Mouse (Mus musculus): ENCODE results near the gene Gm6205. TPM values are rescaled to one million over a fixed set of nuclear protein-coding genes. Genes with fewer than 3 reads are reported as not detected.

The Gm6205 gene
- not detected for total RNA-seq (2023)

DNA sequence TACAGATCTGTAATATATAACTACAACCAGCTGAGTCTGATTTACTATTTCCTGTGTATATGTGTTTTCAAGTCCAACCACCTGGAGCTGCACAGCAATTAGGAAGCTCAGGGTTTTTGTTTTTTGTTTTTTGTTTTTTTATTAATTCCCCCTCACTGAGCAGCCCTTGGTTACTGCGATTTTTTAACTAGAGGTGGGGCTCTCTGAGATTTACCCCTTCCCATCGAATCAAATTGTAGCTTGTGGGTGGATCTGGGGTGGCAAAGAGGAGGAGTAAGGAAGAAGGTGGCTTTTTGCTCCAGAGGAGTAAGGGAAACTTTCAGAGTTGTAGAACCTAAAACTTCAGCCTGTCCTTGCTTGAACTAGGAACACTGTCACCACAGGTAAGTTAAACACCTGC is at the start of gene Gm6205:
TSS of gene Gm6205 (plus strand) at position 301 of the 400 bp plus-strand sequence.

GRCm38 (mm10) chr5:94616242-94616641 is 31.9 kb upstream of the Gm6205 start, which contains the start of gene Gm3147:
Gm3147 (minus strand) TSS chr5:94616342.

DNA sequence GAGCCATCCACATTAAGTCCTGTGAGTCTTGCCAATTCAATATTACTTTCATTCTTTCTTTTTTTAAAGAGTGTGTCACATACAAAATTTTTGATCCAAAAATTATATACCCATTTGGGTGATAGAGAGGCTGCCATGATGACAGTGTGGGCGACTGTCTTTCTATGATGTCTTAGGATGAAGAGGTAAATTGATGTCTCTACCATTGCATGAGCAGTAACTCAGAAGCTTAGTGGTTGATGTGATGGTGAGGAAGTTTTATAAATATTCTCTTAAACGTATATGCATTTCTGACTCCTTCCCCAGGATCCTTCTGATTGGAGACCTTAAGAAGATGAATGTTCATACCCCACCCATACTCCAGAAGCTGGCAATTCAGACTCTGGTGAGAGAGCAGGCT is 24.5 kb upstream of the Gm6205 start, which contains the start of gene Gm6509:
TSS of gene Gm6509 (plus strand) at position 301 of the 400 bp plus-strand sequence.

Other genes starting within 250 kb of the Gm6205 start
- gene Gm7682, start 202.6 kb upstream of the Gm6205 start, total RNA-seq (2023) = not detected
- not detected for gene Gm3139, start 122.1 kb upstream of the Gm6205 start, total RNA-seq (2023)
- gene Gm3147, start 32.0 kb upstream of the Gm6205 start, total RNA-seq (2023) = not detected
- gene Gm6509, start 24.4 kb upstream of the Gm6205 start, total RNA-seq (2023) = not detected
- gene Gm3183, start 217.1 kb downstream of the Gm6205 start, total RNA-seq (2023) = not detected